Mouse (Mus musculus): ENCODE results near the gene Oaz1. TPM values are rescaled to one million over a fixed set of nuclear protein-coding genes. Genes with fewer than 3 reads are reported as not detected.

The Oaz1 gene
- total RNA-seq (2021): 100 to 1,000 TPM; 698 to 770 TPM
- long read RNA-seq, experiment 1, partial matches to known transcripts: 20 of 2,043 reads
- long read RNA-seq, experiment 1, other reads (novel, unspliced or antisense): 2,022 of 2,043 reads
- long read RNA-seq, experiment 2, partial matches to known transcripts: 12 of 1,406 reads
- long read RNA-seq, experiment 2, other reads (novel, unspliced or antisense): 1,393 of 1,406 reads

GRCm38 (mm10) chr10:80826151-80827062 lies at the start of gene Oaz1:
Gene Oaz1, plus strand, starts transcription at chr10:80826656.
- peak; percentile 100 for DNase-seq (ENCODE audit: low spot score)

- DNase-seq (ENCODE audit: low spot score): no peak
Observed at GRCm38 (mm10) chr10:80777123-80777522, 49.3 kb upstream of the Oaz1 start.

- DNase-seq (ENCODE audit: low spot score): no peak
Observed at GRCm38 (mm10) chr10:80779565-80779964, 46.9 kb upstream of the Oaz1 start.

GRCm38 (mm10) chr10:80784302-80784701 lies 42.2 kb upstream of the Oaz1 start:
- DNase-seq (ENCODE audit: low spot score): no peak

- DNase-seq (ENCODE audit: low spot score): no peak
Observed at GRCm38 (mm10) chr10:80784871-80785270, 41.6 kb upstream of the Oaz1 start.

GRCm38 (mm10) chr10:80785963-80786362 lies 40.5 kb upstream of the Oaz1 start:
- no peak for DNase-seq (ENCODE audit: low spot score)

GRCm38 (mm10) chr10:80787517-80787916 lies 38.9 kb upstream of the Oaz1 start:
- no peak for DNase-seq (ENCODE audit: low spot score)

GRCm38 (mm10) chr10:80790761-80791404 lies 35.6 kb upstream of the Oaz1 start:
- DNase-seq (ENCODE audit: low spot score): no peak

- DNase-seq (ENCODE audit: low spot score): no peak
Observed at GRCm38 (mm10) chr10:80791476-80792174, 34.8 kb upstream of the Oaz1 start.

GRCm38 (mm10) chr10:80792175-80793032 lies 34.1 kb upstream of the Oaz1 start:
- no peak for DNase-seq (ENCODE audit: low spot score)

GRCm38 (mm10) chr10:80793033-80793784 lies 33.2 kb upstream of the Oaz1 start:
- DNase-seq (ENCODE audit: low spot score): no peak

- DNase-seq (ENCODE audit: low spot score): no peak
Observed at GRCm38 (mm10) chr10:80793803-80794202, 32.7 kb upstream of the Oaz1 start.

- no peak for DNase-seq (ENCODE audit: low spot score)
Observed at GRCm38 (mm10) chr10:80794750-80795149, 31.7 kb upstream of the Oaz1 start.

- no peak for DNase-seq (ENCODE audit: low spot score)
Observed at GRCm38 (mm10) chr10:80796307-80796848, 30.1 kb upstream of the Oaz1 start.

GRCm38 (mm10) chr10:80797186-80798149 lies 29.0 kb upstream of the Oaz1 start:
- DNase-seq (ENCODE audit: low spot score): no peak

- DNase-seq (ENCODE audit: low spot score): peak; percentile 96
Observed at GRCm38 (mm10) chr10:80798150-80799006, 28.1 kb upstream of the Oaz1 start, which contains the start of the genes Sf3a2 and Plekhj1. Gene Sf3a2, plus strand, starts transcription at chr10:80798198. Gene Plekhj1, minus strand, starts transcription at chr10:80798626.

GRCm38 (mm10) chr10:80799070-80799566 lies 27.3 kb upstream of the Oaz1 start:
- DNase-seq (ENCODE audit: low spot score): no peak

Data from gastrocnemius, adult 18-20 months (tissue).